Mouse (Mus musculus) neutrophil, adult 65 days (primary cell): ENCODE data around the gene Traf3ip2. TPM values are rescaled to one million over a fixed set of nuclear protein-coding genes. Genes with fewer than 3 reads are reported as not detected.

Experiments
- total RNA-seq: library from RNA; stranded (reverse); gene quantifications from 2 replicates; pipeline ENCODE4 v1.2.4, GENCODE M21; 2023

Traf3ip2 gene
- total RNA-seq = 3.4 and 4.1 TPM in 2 replicates

DNA sequence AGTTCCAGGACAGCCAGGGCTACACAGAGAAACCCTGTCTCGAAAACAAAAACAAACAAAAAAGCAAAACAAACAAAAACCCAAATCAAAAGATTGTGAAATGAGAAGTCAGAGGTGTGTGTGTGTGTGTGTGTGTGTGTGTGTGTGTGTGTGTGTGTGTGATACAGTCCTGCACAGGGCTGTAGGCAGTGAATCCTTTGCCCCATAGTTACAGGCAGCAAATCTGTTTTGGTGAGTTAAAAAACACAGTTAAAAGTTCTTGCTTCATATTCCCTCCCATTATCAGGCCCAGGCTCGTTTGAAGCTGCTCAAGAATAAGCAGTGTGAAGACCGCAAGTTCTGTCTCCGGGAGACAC, at the start of gene Traf3ip2:
Gene Traf3ip2 (plus strand): TSS at position 302 of the 356 bp plus-strand sequence.

Other genes with a start within 250 kb of the Traf3ip2 start
- gene Fyn, start 244.1 kb upstream of the Traf3ip2 start, total RNA-seq = 5.7 and 6.2 TPM in 2 replicates
- 18.1 and 29.4 TPM in 2 replicates for gene Rev3l, start 119.2 kb downstream of the Traf3ip2 start, total RNA-seq